Mouse (Mus musculus) heart, adult 9 months (tissue): ENCODE results near the gene Mecom.
"Not testable (repeated sequence)": the region's sequence is repeated elsewhere in the genome, so short reads cannot be mapped to it uniquely, and the experiment has no call there.

ENCODE experiments used
- DNase-seq, 2 experiments: peaks; one replicate each; pipeline ENCODE4 v3.0.0; 2022; ENCODE audit warnings: low spot score in 2 of 2

The Mecom gene

GRCm38 (mm10) chr3:30547908-30548307 is at the start of gene Mecom:
Gene Mecom, minus strand, starts transcription at chr3:30548008.
- DNase-seq = no peak

DNA sequence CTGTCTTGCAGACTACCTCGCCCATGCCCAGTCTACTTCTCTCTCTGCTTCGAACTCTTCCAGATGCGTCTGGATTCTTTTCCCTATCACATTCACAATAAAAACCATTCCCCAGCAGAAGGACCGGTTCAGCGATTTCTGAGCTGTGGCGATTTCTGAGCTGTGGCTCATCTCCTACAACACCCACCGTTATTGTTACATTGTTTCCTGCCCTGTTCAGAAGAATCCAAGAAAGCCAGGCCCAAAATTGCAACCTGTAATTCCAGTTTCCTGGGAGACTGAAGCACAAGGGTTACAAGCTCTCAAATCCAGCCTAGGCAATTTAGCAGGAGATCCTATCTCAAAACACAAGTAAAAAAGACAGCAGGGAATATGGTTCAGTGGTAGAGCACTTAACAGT is 49.5 kb upstream of the Mecom start:
- DNase-seq = no peak

DNA sequence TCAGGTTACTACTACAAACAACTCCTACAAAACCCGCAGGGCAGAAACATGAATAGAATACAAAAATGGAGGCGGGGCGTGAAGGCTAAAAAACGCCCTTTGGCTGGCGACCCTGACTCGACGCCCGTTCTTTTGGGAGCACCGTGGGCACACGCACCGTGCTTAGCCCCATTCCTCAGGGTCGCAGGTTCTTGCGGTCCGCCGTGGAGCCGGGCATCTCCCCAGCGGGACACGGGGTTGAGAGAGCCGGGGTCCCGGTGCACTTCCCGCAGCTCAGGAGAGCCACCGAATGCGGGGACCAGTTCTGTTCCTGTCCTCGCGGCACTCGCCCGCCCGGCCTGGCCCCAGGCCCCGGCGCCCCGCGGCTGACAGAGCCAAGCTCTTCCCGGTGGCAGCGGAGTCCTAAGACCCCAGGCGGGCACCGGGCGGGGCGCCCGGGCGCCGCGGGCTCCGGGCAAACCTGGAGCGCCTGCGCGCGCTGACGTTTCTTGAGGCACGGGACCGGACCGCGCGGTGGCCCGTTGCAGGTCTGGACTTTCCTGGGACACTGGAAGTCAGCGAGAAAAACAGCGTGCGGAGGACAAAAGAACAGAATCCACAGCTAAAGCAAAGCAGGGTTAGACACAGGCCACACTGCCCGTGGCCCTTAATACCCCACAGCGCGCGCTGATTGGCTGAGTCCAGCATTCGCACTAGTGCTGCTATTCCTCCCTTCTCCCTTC is 47.5 kb upstream of the Mecom start:
- peak; percentile 37 to 39 for DNase-seq

GRCm38 (mm10) chr3:30593719-30594485 is 46.1 kb upstream of the Mecom start:
- no peak for DNase-seq

- DNase-seq = peak; percentile 21 to 39
Observed at GRCm38 (mm10) chr3:30592418-30592853, 44.6 kb upstream of the Mecom start.

- no peak for DNase-seq
Observed at GRCm38 (mm10) chr3:30588865-30589264, 41.1 kb upstream of the Mecom start.

DNA sequence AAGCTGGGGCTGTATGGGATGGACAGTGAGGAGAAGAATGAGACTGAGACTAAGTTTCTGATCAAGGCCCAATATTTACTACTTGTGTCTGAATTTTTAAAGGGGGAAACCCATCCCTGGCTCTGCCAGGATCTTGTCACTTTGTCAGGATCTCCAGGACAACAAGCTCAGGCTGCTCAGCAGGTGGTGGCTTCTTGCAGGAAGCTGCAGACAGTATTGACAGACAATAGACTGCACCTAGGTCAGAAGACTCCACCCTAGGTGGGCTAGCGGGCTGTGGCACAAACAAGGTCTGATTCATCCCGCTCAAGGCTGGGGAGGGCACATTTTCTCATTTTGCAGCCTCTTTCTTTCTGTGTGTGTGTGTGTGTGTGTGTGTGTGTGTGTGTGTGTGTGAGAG is 25.7 kb upstream of the Mecom start:
- no peak for DNase-seq

- not testable (repeated sequence) for DNase-seq
Observed at GRCm38 (mm10) chr3:30566333-30566732, 18.5 kb upstream of the Mecom start.

- DNase-seq = no peak
Observed at GRCm38 (mm10) chr3:30560677-30561314, 13.0 kb upstream of the Mecom start.

DNA sequence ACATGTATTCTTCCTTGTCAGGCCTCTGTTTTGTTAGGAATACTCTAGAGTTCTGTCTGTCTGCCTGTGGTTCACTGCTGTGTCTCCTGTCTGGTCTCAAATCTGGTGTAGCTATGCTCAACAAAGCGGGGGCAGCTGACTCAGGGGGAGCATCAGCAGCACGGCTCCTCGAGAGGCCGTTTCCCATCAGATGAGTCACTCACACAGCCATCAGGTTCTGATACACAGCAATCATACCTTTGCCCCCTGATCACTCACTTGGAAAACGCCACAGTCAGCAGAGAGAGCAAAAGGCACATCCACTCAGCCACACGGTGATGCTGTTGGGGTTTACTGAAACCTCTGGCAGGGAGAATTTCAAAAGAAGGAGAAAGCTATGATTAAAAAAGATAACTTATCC is 5.9 kb upstream of the Mecom start:
- no peak for DNase-seq

DNA sequence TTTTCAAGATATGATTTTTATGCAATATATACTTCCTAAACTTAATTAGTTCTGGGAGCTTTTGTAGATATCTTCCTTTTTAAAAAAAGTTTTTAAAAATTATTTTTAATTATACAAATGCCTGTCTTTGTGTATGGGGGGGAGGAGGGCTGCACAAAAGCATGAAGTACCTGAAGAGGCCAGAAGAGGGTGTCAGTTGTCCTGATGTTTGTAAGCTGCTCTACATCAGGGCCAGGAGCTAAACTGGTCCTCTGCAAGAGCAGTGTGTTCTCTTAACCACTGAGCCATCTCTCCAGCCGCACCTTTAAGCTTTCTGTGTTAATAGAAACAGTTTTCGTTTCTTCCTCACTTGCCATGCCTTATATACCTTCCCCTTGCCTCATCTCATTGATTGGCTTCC is 2.4 kb upstream of the Mecom start:
- DNase-seq = no peak

GRCm38 (mm10) chr3:30548928-30549327 is 1.1 kb upstream of the Mecom start:
- DNase-seq = peak; percentile 28 to 41

- peak; percentile 90 to 93 for DNase-seq
Observed at GRCm38 (mm10) chr3:30546831-30547369, 908 bp downstream of the Mecom start.

GRCm38 (mm10) chr3:30546366-30546765 is 1.4 kb downstream of the Mecom start:
- DNase-seq = peak in 1 of 2 experiments; percentile 55

DNA sequence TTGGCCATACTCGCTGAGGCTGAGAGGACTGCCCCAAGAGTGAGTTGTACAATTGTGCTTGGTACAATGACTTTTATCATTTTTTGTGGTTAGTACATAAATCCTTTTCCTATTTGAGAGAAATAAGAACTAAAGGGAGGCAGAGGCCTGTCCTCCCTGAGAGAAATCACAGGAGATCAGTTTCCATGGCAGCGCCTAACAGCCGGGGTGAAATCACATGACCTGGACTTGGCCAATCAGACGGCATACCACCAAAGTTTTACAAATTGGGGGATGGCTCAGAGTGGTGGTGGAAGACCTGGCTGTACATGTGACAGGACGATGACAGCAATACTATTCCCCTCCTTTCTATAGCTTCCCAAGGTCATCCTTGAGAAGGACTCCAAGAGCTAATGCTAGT is 2.6 kb downstream of the Mecom start:
- peak in 1 of 2 experiments; percentile 15 for DNase-seq

- peak; percentile 26 to 49 for DNase-seq
Observed at GRCm38 (mm10) chr3:30544305-30544704, 3.5 kb downstream of the Mecom start.

DNA sequence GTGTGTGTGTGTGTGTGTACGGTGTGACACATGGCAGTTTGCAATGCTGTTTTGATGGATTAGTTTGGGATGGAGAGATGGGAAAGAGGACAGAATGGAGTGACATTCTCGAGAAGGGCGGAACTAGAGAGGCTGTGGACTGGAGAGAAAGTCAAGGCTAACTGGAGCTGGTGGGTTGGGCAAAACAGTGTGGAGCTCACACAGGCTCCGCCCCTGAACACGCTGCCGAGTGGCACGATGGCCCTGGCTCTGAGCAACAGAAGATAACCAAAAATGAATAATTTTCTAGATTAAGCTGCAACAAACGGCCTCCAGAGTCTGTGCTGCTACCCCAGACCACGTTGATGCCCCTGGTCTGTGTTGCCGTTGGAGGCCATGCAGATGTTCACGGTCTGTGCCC is 12.0 kb downstream of the Mecom start:
- DNase-seq = no peak

DNA sequence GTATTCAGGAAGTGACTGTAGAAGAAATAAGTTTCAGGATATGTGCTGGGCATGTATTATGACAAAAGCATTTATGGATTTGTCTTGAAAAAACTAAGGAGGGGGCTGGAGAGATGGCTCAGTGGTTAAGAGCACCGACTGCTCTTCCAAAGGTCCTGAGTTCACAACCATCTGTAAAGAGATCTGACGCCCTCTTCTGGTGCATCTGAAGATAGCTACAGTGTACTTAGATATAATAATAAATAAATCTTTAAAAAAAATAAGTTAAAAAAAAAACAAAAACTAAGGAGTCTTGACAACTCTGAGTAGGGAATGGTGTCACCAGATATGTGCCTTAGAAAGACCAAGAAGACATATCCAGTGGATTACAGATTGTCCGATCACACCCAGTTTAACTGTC is 27.1 kb downstream of the Mecom start:
- not testable (repeated sequence) for DNase-seq

DNA sequence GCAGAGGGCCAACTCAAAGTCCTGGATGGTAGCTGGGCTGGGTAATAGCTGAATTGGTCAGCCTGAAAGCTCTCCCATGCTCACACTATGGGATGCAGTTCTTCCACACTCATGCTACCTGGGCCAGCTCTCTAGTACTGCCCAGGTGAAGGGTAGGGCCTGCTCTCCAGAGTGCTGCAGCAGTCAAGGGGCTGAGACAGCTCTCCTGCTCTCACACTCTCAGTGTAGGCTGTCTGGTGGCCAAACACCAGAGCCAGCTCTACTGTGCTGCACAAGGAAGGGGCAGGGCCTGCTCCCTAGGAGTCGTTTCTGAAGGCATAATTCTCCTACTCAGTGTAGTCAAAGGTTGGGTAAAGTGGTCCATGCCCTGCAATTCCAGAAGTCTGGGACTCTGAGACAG is 28.4 kb downstream of the Mecom start:
- no peak for DNase-seq

DNA sequence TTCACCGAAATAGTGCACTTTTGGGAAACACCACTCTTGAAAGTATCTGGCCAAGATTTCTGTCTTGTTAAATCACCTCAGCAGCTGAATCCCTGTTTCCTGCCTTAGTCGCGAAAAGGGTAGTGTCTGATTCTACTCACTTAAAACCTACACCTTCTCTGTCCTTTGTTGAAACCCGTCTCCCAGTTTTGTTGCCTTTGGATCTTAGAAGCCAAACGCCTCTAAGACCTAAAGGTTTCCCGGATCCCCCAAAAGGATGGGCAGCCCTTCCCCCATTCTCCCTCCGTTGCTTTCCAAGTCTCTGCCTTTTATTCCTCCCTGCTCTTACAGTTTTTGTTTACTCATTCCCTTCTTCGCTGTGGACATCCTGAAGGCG is 32.0 kb downstream of the Mecom start:
- no peak for DNase-seq

DNA sequence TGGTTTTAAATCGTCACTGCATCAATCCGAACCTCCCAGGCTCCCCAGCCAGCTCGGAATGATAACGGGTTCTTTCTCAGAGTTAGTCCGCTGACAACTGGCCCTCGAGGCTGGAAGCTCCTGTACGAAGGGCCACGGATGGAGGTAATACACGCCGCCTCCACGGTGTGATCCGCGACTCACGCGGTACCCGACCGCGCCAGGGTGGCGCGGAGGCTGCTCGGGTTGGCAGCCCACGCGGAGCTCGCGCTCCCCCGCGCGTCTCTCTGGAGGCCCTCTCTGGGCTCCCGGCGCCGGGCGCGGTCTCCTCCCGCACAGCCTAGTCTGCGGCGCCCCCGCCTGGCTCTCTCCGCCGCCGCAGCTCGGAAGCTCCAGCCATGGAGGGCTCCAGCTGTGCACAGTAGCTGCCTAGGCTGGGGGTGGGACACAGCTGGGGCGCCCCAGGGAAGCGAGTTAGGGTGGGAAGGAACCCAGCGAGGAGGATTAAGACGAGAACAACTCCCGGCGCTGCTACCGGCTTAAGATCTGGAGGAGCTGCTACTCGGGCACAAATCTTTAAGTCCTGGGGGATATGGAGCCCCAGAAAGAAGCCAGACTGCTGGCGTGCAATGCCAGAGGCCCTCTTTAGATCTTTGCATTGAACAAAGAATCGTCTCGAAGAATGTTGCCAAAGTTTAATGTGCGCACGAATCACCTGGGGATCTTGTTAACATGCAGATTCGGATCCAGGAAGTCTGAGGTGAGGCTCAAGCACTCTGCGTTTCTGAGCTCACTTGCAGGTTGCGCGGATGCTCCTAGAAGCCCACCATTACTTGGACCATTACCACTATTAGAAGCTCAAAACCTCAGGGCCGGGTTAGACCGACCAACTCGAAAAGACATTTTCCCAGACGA is 32.7 kb downstream of the Mecom start:
- peak; percentile 84 to 88 for DNase-seq
